Mouse (Mus musculus) retina, postnatal 7 days (tissue): ENCODE data around the gene Rabggtb.
A peak's percentile ranks its signal among the peaks of the same experiment; 100 is the strongest.

ENCODE experiments used
- DNase-seq: peaks from one replicate; pipeline ENCODE4 v3.0.0-alpha.2; 2012; ENCODE audit warnings: low read depth, low spot score

Gene Rabggtb

GRCm38 (mm10) chr3:153921147-153921910 lies 8.5 kb upstream of the Rabggtb start:
- no peak for DNase-seq

- DNase-seq: no peak
Observed at GRCm38 (mm10) chr3:153917200-153917599, 4.4 kb upstream of the Rabggtb start.

DNA sequence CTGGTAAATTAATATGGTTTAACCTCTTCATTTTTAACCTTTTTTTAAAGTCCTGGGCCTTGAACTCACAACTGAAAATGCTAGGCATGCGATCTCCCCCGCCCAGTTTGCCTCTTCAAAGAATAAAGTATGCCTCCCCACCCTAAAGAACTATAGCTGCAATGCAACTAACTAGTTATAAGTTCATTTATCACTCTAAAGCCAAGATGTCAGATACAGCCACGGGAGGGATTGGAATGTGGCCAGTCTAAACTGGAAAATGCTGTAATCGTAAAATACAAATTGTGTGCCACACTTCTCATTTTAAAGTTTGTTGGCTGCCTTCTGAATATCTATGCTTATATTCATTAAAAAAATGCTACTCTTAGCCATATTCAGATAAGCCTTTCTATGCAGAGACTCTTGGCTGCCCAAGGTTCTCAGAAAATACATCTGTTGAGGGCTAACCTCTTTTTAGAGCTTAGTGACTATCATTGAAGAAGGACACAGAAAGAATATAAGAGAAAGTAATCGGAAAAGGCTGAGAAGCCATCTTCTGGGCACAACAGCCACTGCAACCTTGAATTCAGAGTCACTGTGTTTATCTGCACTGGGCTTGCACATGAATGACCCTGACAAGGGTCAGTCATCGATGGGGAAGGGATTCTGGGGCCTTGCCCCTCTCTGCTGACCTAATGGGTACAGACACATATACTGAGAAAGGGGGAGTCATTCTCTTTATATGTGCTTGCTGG lies 868 bp upstream of the Rabggtb start:
- no peak for DNase-seq

- no peak for DNase-seq
Observed at GRCm38 (mm10) chr3:153911882-153912440, 848 bp downstream of the Rabggtb start.

DNA sequence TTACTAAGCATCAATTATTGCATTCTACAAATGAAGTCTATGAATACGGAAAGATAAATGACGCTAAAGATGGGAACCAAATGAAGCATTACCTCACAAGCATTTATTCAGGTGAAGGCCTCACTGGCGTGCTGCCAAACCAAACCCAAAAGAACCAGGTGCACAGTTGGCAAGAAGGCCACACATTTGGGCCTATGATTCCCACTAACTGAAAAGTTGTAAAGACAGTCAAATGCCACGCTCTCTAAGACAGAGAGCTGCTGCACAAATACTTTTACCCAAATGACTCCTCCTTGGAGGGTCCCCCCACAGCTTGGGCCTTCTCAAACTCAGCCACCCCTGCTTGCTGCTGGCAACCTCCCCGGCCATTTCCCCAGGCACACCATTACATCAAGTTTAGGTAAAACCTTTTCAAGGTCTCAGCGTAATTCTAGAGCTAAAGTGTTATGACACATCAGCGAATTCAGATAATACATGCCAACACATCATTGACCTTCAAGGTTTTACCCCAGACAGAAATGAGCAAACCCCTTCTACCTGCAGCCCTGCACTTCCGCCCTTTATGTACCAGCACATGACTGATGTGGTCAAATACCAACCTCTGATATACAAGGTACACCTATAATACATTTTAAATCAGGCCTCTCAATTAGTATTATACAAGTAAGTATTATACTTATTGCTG lies 1.5 kb downstream of the Rabggtb start:
- DNase-seq: no peak

- no peak for DNase-seq
Observed at GRCm38 (mm10) chr3:153910489-153910888, 2.3 kb downstream of the Rabggtb start.

DNA sequence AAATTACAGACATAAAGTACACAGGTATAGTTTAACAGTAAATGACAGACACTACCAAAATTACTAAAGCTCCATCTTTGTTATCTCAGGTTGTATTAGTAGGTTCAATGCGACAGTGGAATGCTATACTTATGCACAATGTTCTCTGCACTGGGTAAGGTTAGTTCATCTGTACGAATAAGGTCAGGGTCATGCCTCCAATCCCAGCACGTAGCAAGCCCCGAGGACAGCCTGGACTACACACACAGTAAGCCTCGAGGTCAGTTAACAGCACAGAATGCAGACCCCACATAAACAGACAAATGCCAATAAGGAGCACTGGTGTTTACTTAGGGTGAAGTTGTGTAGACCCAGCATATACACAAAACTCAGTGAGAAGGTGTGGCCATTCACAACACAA lies 3.9 kb downstream of the Rabggtb start:
- no peak for DNase-seq

DNA sequence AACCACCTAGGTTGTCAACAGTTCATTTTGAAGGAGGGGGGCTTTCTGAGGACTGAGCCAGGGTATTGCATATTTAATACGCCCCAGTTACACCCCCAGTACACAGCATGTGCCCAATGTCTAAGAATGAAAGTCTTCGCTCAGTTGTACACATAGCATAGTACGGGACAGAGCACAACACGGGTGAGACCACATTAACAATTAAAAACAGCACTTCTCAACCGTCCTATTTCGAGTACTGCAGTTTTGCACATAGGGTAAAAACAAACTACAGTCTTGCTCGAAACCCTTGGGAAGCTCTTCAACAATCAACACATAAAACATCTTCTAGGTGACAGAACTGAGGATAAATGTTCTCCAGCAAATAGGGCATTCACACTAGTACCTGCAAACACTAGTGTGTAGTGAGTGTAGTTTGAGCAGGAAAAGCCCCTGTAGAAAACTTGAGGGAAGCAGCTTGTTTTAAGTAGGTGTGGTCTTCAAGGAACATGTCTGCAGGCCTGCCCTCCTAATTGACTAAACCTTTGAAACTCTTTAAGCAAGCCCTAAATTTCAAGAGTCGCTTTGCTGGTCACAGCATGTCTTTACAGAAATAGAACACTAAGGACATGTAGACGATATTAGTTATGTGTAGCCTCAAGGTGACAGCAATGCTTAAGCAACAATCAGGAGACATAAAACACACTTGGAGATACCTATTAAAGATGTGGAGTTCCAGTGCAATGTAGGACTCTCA lies 6.5 kb downstream of the Rabggtb start, which contains the start of gene Msh4:
TSS of gene Msh4 (minus strand) at position 3 of the 736 bp plus-strand sequence.
- no peak for DNase-seq

DNA sequence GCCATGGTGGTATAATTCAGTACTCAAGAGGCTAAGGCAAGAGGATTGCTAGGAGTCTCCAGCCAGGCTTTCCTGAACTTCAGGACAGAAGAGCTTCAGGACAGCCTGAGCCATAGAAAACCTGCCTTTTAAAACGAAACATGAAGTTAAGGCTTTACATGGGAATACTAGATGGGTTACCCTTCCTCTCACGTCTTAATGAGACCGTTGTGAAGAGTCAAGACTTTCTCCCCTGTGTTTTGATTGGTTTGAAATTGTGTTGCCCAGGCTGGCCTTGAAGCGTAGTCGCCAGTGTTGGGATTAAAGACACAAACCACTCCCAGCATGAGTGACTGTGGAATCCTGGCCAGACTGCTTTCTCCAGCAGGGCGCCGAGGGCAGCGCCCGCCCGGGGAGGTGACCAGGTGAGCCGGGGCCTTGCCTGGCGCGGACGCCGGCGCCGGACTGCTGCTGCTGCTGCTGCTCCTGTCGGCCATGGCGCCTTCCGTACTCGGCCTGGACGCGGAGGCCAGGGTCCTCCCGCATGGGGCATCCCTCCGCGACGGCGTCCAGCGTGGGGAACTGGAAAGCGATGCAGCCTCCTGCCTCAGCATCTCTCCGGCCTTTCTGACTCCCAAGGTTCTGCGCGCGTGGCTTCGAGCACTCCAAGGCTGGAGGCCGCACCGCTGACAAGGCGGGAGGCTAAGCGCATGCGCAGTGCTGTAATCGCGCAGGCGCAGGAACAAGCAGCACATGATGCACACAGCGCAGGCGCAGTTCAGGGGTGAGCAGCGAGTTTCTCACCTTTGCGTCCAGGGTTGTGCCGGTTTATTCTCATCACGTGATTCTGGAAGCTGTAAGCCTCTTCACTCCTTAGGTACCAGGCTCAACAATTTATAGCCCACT lies 7.3 kb downstream of the Rabggtb start:
- no peak for DNase-seq

- peak; percentile 9 for DNase-seq
Observed at GRCm38 (mm10) chr3:153904586-153904985, 8.2 kb downstream of the Rabggtb start.

DNA sequence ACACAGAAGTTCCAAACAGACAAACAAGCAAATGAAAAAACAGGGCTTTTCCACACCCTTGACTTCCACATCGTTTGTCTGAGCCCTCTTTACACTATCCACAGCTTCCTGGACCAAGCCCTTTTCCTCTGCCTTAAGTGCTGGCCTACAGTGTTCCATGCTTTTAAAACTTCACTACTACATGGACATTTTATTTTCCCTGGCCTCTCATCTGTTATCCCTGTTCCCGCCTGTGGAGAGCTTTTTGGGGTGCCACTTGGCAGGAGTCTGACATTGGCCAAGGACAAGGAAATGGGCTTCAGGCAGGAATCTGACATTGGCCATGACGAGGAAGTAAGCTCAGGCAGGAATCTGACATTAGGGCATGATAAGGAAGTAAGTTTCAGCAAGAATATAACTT lies 10.2 kb downstream of the Rabggtb start:
- DNase-seq: no peak

- no peak for DNase-seq
Observed at GRCm38 (mm10) chr3:153901904-153902303, 10.9 kb downstream of the Rabggtb start.

DNA sequence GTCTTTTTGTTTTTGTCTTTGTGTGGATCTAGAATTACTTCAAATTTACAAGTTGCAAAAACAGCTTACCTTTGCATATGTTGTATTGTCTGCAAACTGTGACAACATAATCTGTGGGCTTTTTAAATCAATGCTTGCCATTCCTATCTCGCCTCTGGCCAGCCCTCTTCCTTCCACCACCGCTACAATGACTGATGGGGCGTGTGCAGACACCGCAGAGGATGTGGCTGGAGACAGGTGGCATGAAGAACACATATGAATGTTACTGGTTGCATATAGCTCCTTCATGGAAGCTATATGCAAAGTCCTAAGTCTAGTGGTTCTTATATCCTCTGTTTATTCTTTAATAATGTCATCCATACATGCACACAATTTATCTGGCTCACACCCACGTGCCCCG lies 15.6 kb downstream of the Rabggtb start:
- DNase-seq: no peak

DNA sequence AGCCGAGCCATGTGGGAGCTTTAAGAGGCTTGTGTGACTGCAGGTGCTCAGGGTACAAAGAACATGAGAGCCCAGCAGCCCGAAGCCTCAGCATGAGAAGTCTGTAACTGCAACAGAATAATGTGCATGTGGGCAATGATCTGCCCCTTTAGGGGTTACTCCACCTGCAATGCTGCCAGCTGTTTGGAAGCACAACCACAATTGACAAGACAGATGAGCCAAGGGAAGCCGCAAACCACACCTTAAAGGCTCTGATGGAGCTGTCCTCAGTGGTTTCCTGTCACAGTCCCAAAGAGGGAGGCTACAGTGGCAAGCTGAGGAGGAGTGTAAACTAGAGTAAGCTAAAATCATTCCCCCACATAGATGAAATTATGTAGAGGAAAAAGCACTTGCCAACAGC lies 17.4 kb downstream of the Rabggtb start:
- DNase-seq: no peak

DNA sequence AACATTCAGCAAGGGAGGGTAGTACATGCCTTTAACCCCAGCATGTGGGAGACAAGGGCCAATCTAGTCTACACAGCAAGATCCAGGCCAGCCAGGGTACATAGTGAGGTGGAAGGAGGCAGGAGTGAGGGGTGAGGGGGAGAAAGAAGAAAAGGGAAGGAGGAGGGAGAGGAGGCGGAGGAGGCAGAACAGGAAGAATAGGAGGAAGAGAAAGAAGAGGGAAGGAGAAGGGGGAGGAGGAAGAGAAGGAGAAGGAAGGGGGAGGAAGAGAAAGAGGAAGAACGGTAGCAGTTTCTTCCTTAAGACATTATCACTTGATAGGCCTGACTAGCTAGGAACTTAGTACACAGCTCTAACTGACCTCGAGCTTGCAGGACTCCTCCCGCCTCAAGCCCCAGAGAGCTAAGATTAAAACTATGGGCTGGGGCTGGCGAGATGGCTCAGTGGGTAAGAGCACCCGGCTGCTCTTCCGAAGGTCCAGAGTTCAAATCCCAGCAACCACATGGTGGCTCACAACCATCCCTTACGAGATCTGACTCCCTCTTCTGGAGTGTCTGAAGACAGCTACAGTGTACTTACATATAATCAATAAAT lies 23.5 kb downstream of the Rabggtb start:
- no peak for DNase-seq

GRCm38 (mm10) chr3:153888141-153888540 lies 24.7 kb downstream of the Rabggtb start:
- no peak for DNase-seq

- DNase-seq: no peak
Observed at GRCm38 (mm10) chr3:153886296-153886695, 26.5 kb downstream of the Rabggtb start.

- no peak for DNase-seq
Observed at GRCm38 (mm10) chr3:153871396-153871795, 41.4 kb downstream of the Rabggtb start.

DNA sequence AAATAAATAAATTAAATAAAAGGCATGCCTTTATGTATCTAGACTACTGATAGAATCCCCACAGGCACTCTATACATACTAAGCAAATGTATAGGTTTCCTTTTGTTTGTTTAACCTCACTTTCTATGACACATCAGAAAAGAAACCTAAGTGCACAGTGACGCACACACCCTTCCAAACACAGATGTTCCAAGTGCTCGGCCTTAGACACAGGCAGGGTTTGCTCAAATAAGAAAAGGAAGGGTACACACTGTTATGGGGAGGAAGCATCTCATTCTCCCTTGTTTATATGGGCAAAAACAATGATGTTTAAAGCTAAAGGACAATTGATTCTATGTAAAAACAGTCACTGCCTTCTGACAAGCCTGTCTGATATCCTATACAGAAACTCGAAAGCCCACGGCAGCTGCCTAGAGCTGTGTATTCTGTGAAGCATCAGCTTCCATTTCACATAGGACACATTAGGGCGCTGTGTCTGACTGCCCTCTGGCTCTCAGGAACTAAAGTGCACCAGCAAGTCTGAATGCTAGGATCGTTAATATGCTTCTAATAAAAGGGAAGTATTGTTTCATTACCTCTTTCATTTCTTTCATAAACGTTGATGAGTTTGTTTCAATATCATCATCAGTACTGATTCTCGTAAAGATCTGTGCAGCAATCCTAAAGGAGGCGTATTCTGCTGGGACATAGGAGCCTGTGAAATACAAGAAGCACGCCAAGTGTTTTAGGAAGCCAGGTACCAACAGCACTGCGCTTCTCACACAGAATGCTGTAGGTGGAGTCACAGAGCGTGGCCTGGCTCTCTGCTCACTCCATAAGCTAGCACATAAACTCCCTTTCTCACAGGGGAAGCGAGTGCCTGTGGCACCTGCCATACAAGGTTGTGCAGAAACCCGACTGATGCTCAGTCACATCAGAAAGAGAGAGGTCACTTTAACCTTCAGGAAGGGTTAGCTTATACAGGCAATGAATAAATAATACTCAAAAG lies 45.4 kb downstream of the Rabggtb start:
- no peak for DNase-seq
